ENCODE assay signal across 9 mouse cellular contexts in the genomic region with DNA sequence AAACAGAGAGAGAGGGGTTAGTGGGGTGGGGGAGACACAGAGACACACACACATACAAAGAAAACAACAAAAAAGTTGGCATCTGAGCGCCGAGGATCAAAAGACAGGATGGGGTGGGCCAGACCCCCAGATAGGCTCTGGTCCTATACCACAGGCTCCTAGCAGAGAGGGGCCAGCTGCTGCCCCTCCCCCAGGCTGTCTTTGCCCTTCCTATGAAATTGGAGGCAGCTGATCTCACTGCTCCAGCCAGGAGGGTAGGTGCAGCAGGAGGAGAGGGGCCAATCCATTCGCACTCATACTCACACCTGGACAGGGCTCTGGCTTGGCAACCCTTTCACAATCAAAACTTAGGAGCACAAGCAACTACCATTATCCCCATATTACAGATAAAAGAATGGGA. TPM values are rescaled to one million over a fixed set of nuclear protein-coding genes. Genes with fewer than 3 reads are reported as not detected.
DNase-seq lines count a peak whose midpoint lies in the region; ATAC-seq and TF ChIP-seq lines count a peak whose summit lies in the region.
"Had no signal": no experiment of that assay in that cellular context is flagged by ENCODE, and none has a peak within 500 bp of the region (broad histone marks: within the 10 kb centered on the region; RNA-seq: fewer than 3 reads in every experiment).

No protein-coding gene starts in this region.

- peak overlapping the region; percentile 67 for H3K9ac ChIP-seq in hindbrain, embryonic 13.5 days
- peak overlapping the region; percentile 50; the same call in 1 of the 2 replicates for H3K9ac ChIP-seq in midbrain, embryonic 14.5 days (replicated peaks; ENCODE audit: low read length)

- peak overlapping the region; percentile 57 for H3K4me3 ChIP-seq in kidney, adult 2 months (ENCODE audit: insufficient read depth, low read depth, low read length)
- H3K4me3 ChIP-seq in hindbrain, embryonic 13.5 days: peak overlapping the region; percentile 36
- H3K4me3 ChIP-seq in midbrain, embryonic 14.5 days (replicated peaks; ENCODE audit: low read depth, low read length): peak overlapping the region; percentile 36

- no peaks in the 10 kb centered on the region for H3K9me3 ChIP-seq in hindbrain, embryonic 13.5 days
- H3K9me3 ChIP-seq in midbrain, embryonic 14.5 days (ENCODE audit: control insufficient read depth, low read length): no peaks in the 10 kb centered on the region

- ATAC-seq in hindbrain, embryonic 13.5 days (ENCODE audit: low FRiP score): 0 out of 2 replicates have a peak, but pooled peaks have one; percentile 9
- no peak for ATAC-seq in midbrain, embryonic 14.5 days (ENCODE audit: low FRiP score, low TSS enrichment)
- no peak for ATAC-seq in granulocyte monocyte progenitor cell, adult 5-6 weeks (replicated peaks; ENCODE audit: poor library complexity, severe bottlenecking)

- no peaks in the 10 kb centered on the region for H3K27me3 ChIP-seq in kidney, adult 2 months (replicated peaks; ENCODE audit: control insufficient read depth, insufficient read depth, low read length)
- H3K27me3 ChIP-seq in hindbrain, embryonic 13.5 days: peaks cover 8% of the 10 kb centered on the region
- H3K27me3 ChIP-seq in midbrain, embryonic 14.5 days (ENCODE audit: control insufficient read depth, insufficient read depth, low read length): no peaks in the 10 kb centered on the region
- H3K27me3 ChIP-seq: Patski had no signal

- H3K4me1 ChIP-seq in kidney, adult 2 months (ENCODE audit: control insufficient read depth, insufficient read depth, low read length): peaks cover 14% of the 10 kb centered on the region; the same call in 1 of the 2 replicates
- H3K4me1 ChIP-seq in hindbrain, embryonic 13.5 days (replicated peaks): peaks cover 44% of the 10 kb centered on the region
- peaks cover 30% of the 10 kb centered on the region for H3K4me1 ChIP-seq in midbrain, embryonic 14.5 days (ENCODE audit: control insufficient read depth, insufficient read depth, low read length)

- WGBS in kidney, adult 2 months: 58% methylated on average over 3 of the region's 3 CpGs
- 72% methylated on average over 3 of the region's 3 CpGs for WGBS in hindbrain, embryonic 13.5 days
- WGBS in midbrain, embryonic 14.5 days: 71% methylated on average over 3 of the region's 3 CpGs

- H3K36me3 ChIP-seq in kidney, adult 2 months (ENCODE audit: control insufficient read depth, insufficient read depth, low read length): no peaks in the 10 kb centered on the region
- H3K36me3 ChIP-seq in hindbrain, embryonic 13.5 days: no peaks in the 10 kb centered on the region
- no peaks in the 10 kb centered on the region for H3K36me3 ChIP-seq in midbrain, embryonic 14.5 days (ENCODE audit: control insufficient read depth, insufficient read depth, low read length)

- H3K4me2 ChIP-seq in hindbrain, embryonic 13.5 days: peak overlapping the region; percentile 57
- peak overlapping the region; percentile 57 for H3K4me2 ChIP-seq in midbrain, embryonic 14.5 days (ENCODE audit: low read length)

- TF ChIP-seq POLR2A in kidney, adult 2 months (IDR thresholded peaks at IDR 0.05; ENCODE audit: low read depth, low read length): no peak
- TF ChIP-seq POLR2A in brain, embryonic 14.5 days (IDR thresholded peaks at IDR 0.05; ENCODE audit: borderline replicate concordance, extremely low read depth, insufficient read depth, insufficient read length, poor library complexity, severe bottlenecking): no peak

- no peak for DNase-seq in kidney, adult 2 months
- no peak for DNase-seq in kidney, postnatal 25 days
- peak; percentile 14 for DNase-seq in brain, embryonic 14.5 days (ENCODE audit: low read depth)
- no peak for DNase-seq in midbrain, embryonic 14.5 days
- DNase-seq in layer of hippocampus, adult 9-10 months (ENCODE audit: low spot score): no peak
- DNase-seq in testis, postnatal 10 days (ENCODE audit: low spot score): no peak

- TF ChIP-seq CTCF in kidney, adult 2 months (conservative IDR thresholded peaks at IDR 0.05; ENCODE audit: insufficient read depth, insufficient read length, low read depth, low read length): no peak
- no peak for TF ChIP-seq CTCF in brain, embryonic 14.5 days (IDR thresholded peaks at IDR 0.05; ENCODE audit: borderline replicate concordance, extremely low read depth, insufficient read depth, insufficient read length)

- peak overlapping the region; percentile 65 for H3K27ac ChIP-seq in kidney, adult 2 months (ENCODE audit: insufficient read depth, low read depth, low read length)
- H3K27ac ChIP-seq in hindbrain, embryonic 13.5 days: peak overlapping the region; percentile 92
- H3K27ac ChIP-seq in midbrain, embryonic 14.5 days (replicated peaks; ENCODE audit: low read depth, low read length): peak overlapping the region; percentile 83

RNA-seq across cellular contexts. Expression of a gene that starts 0.5 kb away (rescaled TPM):
- 55.2 and 73.2 TPM in 2 replicates for polyA plus RNA-seq in kidney, adult 2 months (2012; rRNA removed)
- 33.2 and 39.5 TPM in 2 replicates for polyA plus RNA-seq in brain, embryonic 14.5 days (2012; rRNA removed)
- 31.9 and 35.0 TPM in 2 replicates for polyA plus RNA-seq in hindbrain, embryonic 13.5 days (2015; fragmentation: Nextera tagmentation; extraction: Ambion mirVana)
- 31.0 and 34.3 TPM in 2 replicates for polyA plus RNA-seq in midbrain, embryonic 14.5 days (2014; fragmentation: Nextera tagmentation; extraction: Ambion mirVana)
- total RNA-seq in granulocyte monocyte progenitor cell, adult 5-6 weeks (2014; fragmentation: Nextera tagmentation): not detected in 2 replicates
- total RNA-seq in granulocyte monocyte progenitor cell, adult 5-6 weeks (2017): 0.41 and 1.6 TPM in 2 replicates

RNA-seq across cellular contexts. Expression of a gene that starts 22.9 kb away (rescaled TPM):
- polyA plus RNA-seq in kidney, adult 2 months (2012; rRNA removed): 0.61 and 0.63 TPM in 2 replicates
- 93.2 and 103 TPM in 2 replicates for polyA plus RNA-seq in brain, embryonic 14.5 days (2012; rRNA removed)
- 38.9 and 40.0 TPM in 2 replicates for polyA plus RNA-seq in hindbrain, embryonic 13.5 days (2015; fragmentation: Nextera tagmentation; extraction: Ambion mirVana)
- 50.8 and 51.8 TPM in 2 replicates for polyA plus RNA-seq in midbrain, embryonic 14.5 days (2014; fragmentation: Nextera tagmentation; extraction: Ambion mirVana)
- total RNA-seq in granulocyte monocyte progenitor cell, adult 5-6 weeks (2014; fragmentation: Nextera tagmentation): 3.8 and 5.1 TPM in 2 replicates
- 1.7 and 2.5 TPM in 2 replicates for total RNA-seq in granulocyte monocyte progenitor cell, adult 5-6 weeks (2017)

RNA-seq across cellular contexts. Expression of a gene that starts 38.9 kb away (rescaled TPM):
- polyA plus RNA-seq in kidney, adult 2 months (2012; rRNA removed): 50.1 and 50.9 TPM in 2 replicates
- polyA plus RNA-seq in brain, embryonic 14.5 days (2012; rRNA removed): 1.7 and 2.4 TPM in 2 replicates
- polyA plus RNA-seq in hindbrain, embryonic 13.5 days (2015; fragmentation: Nextera tagmentation; extraction: Ambion mirVana): not detected in 2 replicates
- not detected in 2 replicates for polyA plus RNA-seq in midbrain, embryonic 14.5 days (2014; fragmentation: Nextera tagmentation; extraction: Ambion mirVana)
- 1.0 and 1.2 TPM in 2 replicates for total RNA-seq in granulocyte monocyte progenitor cell, adult 5-6 weeks (2014; fragmentation: Nextera tagmentation)
- total RNA-seq in granulocyte monocyte progenitor cell, adult 5-6 weeks (2017): not detected in 2 replicates

RNA-seq across cellular contexts. Expression of a gene that starts 43.6 kb away (rescaled TPM):
- 247 and 277 TPM in 2 replicates for polyA plus RNA-seq in kidney, adult 2 months (2012; rRNA removed)
- polyA plus RNA-seq in brain, embryonic 14.5 days (2012; rRNA removed): 121 and 122 TPM in 2 replicates
- 179 and 182 TPM in 2 replicates for polyA plus RNA-seq in hindbrain, embryonic 13.5 days (2015; fragmentation: Nextera tagmentation; extraction: Ambion mirVana)
- 93.4 and 154 TPM in 2 replicates for polyA plus RNA-seq in midbrain, embryonic 14.5 days (2014; fragmentation: Nextera tagmentation; extraction: Ambion mirVana)
- 60.7 and 74.3 TPM in 2 replicates for total RNA-seq in granulocyte monocyte progenitor cell, adult 5-6 weeks (2014; fragmentation: Nextera tagmentation)
- 102 and 122 TPM in 2 replicates for total RNA-seq in granulocyte monocyte progenitor cell, adult 5-6 weeks (2017)

RNA-seq across cellular contexts. Expression of a gene that starts 44.3 kb away (rescaled TPM):
- 59.9 and 63.5 TPM in 2 replicates for polyA plus RNA-seq in kidney, adult 2 months (2012; rRNA removed)
- polyA plus RNA-seq in brain, embryonic 14.5 days (2012; rRNA removed): 108 and 113 TPM in 2 replicates
- 36.7 and 38.3 TPM in 2 replicates for polyA plus RNA-seq in hindbrain, embryonic 13.5 days (2015; fragmentation: Nextera tagmentation; extraction: Ambion mirVana)
- 42.4 and 47.8 TPM in 2 replicates for polyA plus RNA-seq in midbrain, embryonic 14.5 days (2014; fragmentation: Nextera tagmentation; extraction: Ambion mirVana)
- 64.7 and 67.9 TPM in 2 replicates for total RNA-seq in granulocyte monocyte progenitor cell, adult 5-6 weeks (2014; fragmentation: Nextera tagmentation)
- total RNA-seq in granulocyte monocyte progenitor cell, adult 5-6 weeks (2017): 37.9 and 39.6 TPM in 2 replicates

Comparison
In these comparisons a context has a peak if more than half of its experiments do, and no peak if none do; other contexts are left out.
1. RNA of a gene that starts 22.9 kb away (polyA plus RNA-seq): 93.2 to 103 TPM in brain, embryonic 14.5 days, 50.8 to 51.8 TPM in midbrain, embryonic 14.5 days and 38.9 to 40.0 TPM in hindbrain, embryonic 13.5 days; 0.61 to 0.63 TPM in kidney, adult 2 months; every median in the first group is over 10 times any median in the second.
2. RNA of a gene that starts 38.9 kb away (polyA plus RNA-seq): 50.1 to 50.9 TPM in kidney, adult 2 months; 1.7 to 2.4 TPM in brain, embryonic 14.5 days, not detected in hindbrain, embryonic 13.5 days and not detected in midbrain, embryonic 14.5 days; every median in the first group is over 10 times any median in the second.
3. Peak in every context shown above with its lines, with median percentiles within 50 percentile points of each other: H3K27ac ChIP-seq and H3K4me3 ChIP-seq.